Mouse (Mus musculus) hindbrain, embryonic 16.5 days (tissue): ENCODE measurements around the gene Prg3. TPM values are rescaled to one million over a fixed set of nuclear protein-coding genes. Genes with fewer than 3 reads are reported as not detected.

Experiments used
- ATAC-seq: fragments of 200-750 bp; cut with Nextera tagmentation; 2 replicates; pipeline ENCODE4 v1.8.0; 2017; ENCODE audit warnings: moderate TSS enrichment, moderate library complexity
- H3K27ac ChIP-seq: fragments of 300-500 bp; sonication (generic); 2 replicates; pipeline ENCODE4 v1.5.1; 2014; ENCODE audit warnings: low read depth, mild to moderate bottlenecking, control low read depth, low read length, moderate library complexity
- H3K27me3 ChIP-seq: fragments of 300-500 bp; sonication (generic); replicated peaks from 2 replicates; pipeline ENCODE4 v1.6.1; 2014; ENCODE audit warnings: low read length; ENCODE audit not compliant: control insufficient read depth, insufficient read depth
- H3K36me3 ChIP-seq: fragments of 300-500 bp; sonication (generic); 2 replicates; pipeline ENCODE4 v1.6.1; 2014; ENCODE audit warnings: mild to moderate bottlenecking, low read length, moderate library complexity, mixed read lengths; ENCODE audit not compliant: control insufficient read depth, insufficient read depth
- H3K4me1 ChIP-seq: fragments of 300-500 bp; sonication (generic); 2 replicates; pipeline ENCODE4 v1.6.1; 2014; ENCODE audit warnings: low read depth, low read length; ENCODE audit not compliant: control insufficient read depth, insufficient read depth
- H3K4me2 ChIP-seq: fragments of 300-500 bp; sonication (generic); 2 replicates; pipeline ENCODE4 v1.6.1; 2014; ENCODE audit warnings: mild to moderate bottlenecking, low read length, control low read depth, moderate library complexity
- H3K4me3 ChIP-seq: fragments of 300-500 bp; sonication (generic); 2 replicates; pipeline ENCODE4 v1.5.1; 2014; ENCODE audit warnings: mild to moderate bottlenecking, low read length, control low read depth, moderate library complexity
- H3K9ac ChIP-seq: fragments of 300-500 bp; sonication (generic); 2 replicates; pipeline ENCODE4 v1.6.1; 2014; ENCODE audit warnings: low read depth, mild to moderate bottlenecking, control low read depth, low read length, moderate library complexity
- H3K9me3 ChIP-seq: fragments of 300-500 bp; sonication (generic); 2 replicates; pipeline ENCODE4 v1.6.1; 2014; ENCODE audit warnings: mild to moderate bottlenecking, low read length, moderate library complexity; ENCODE audit not compliant: control insufficient read depth
- WGBS: fragments of 180-500 bp; shearing (Covaris S2); extraction: QIAGEN DNeasy Blood & Tissue Kit; methylation state at CpG from one replicate; pipeline ENCODE4 v1.1.7; 2014; 5-methylcytosine and 5-hydroxymethylcytosine counted together
- polyA plus RNA-seq: library from polyadenylated mRNA; unstranded; fragments of >200 nt; fragmentation: Nextera tagmentation; extraction: Ambion mirVana; gene quantifications from 2 replicates; pipeline ENCODE4 v1.2.1, GENCODE M21; 2015

Gene Prg3
- polyA plus RNA-seq, 1 experiment from 2014 or later, result not detected

GRCm38 (mm10) chr2:84951027-84951426 is 37.0 kb upstream of the Prg3 start:
- WGBS, result 94% methylated on average over 8 of the region's 8 CpGs
- Histone ChIP-seq H3K4me1 (no peaks in the 10 kb centered on the region), H3K27ac (no peak overlapping the region), H3K9me3 (no peaks in the 10 kb centered on the region), H3K27me3 (no peaks in the 10 kb centered on the region), H3K36me3 (no peaks in the 10 kb centered on the region), H3K9ac (no peak overlapping the region), H3K4me3 (no peak overlapping the region), H3K4me2 (no peak overlapping the region)
- no peak for ATAC-seq

GRCm38 (mm10) chr2:84952251-84952650 is 35.8 kb upstream of the Prg3 start:
- 83% methylated on average over 1 of the region's 1 CpGs for WGBS
- no peak overlapping the region for H3K27ac ChIP-seq
- no peaks in the 10 kb centered on the region for H3K4me1 ChIP-seq
- no peak overlapping the region for H3K9ac ChIP-seq
- no peaks in the 10 kb centered on the region for H3K36me3 ChIP-seq
- no peaks in the 10 kb centered on the region for H3K9me3 ChIP-seq
- no peak for ATAC-seq
- H3K4me3 ChIP-seq, result no peak overlapping the region
- no peak overlapping the region for H3K4me2 ChIP-seq
- H3K27me3 ChIP-seq, result no peaks in the 10 kb centered on the region

GRCm38 (mm10) chr2:84952693-84953092 is 35.3 kb upstream of the Prg3 start:
- Histone ChIP-seq H3K9me3 (no peaks in the 10 kb centered on the region), H3K4me3 (no peak overlapping the region), H3K27me3 (no peaks in the 10 kb centered on the region), H3K4me2 (no peak overlapping the region), H3K36me3 (no peaks in the 10 kb centered on the region), H3K9ac (no peak overlapping the region), H3K4me1 (no peaks in the 10 kb centered on the region), H3K27ac (no peak overlapping the region)
- 79% methylated on average over 4 of the region's 4 CpGs for WGBS
- ATAC-seq, result no peak

- WGBS, result 92% methylated on average over 9 of the region's 9 CpGs
These were observed 32.6 kb upstream of the Prg3 start for GRCm38 (mm10) chr2:84955435-84955834.

GRCm38 (mm10) chr2:84956274-84956673 is 31.7 kb upstream of the Prg3 start:
- H3K9ac ChIP-seq, result no peak overlapping the region
- H3K4me1 ChIP-seq, result no peaks in the 10 kb centered on the region
- no peak overlapping the region for H3K4me2 ChIP-seq
- 58% methylated on average over 5 of the region's 5 CpGs for WGBS
- no peaks in the 10 kb centered on the region for H3K9me3 ChIP-seq
- no peaks in the 10 kb centered on the region for H3K36me3 ChIP-seq
- no peak overlapping the region for H3K4me3 ChIP-seq
- no peak for ATAC-seq
- H3K27me3 ChIP-seq, result no peaks in the 10 kb centered on the region
- no peak overlapping the region for H3K27ac ChIP-seq

More at GRCm38 (mm10) chr2:84955435-84955834, 32.6 kb upstream of the Prg3 start:
- Histone ChIP-seq H3K9ac (no peak overlapping the region), H3K36me3 (no peaks in the 10 kb centered on the region), H3K27me3 (no peaks in the 10 kb centered on the region), H3K27ac (no peak overlapping the region), H3K4me2 (no peak overlapping the region), H3K4me3 (no peak overlapping the region), H3K9me3 (no peaks in the 10 kb centered on the region), H3K4me1 (no peaks in the 10 kb centered on the region)
- no peak for ATAC-seq

GRCm38 (mm10) chr2:84958588-84959264 is 29.3 kb upstream of the Prg3 start:
- Histone ChIP-seq H3K9ac (no peak overlapping the region), H3K4me2 (no peak overlapping the region), H3K4me3 (no peak overlapping the region), H3K36me3 (no peaks in the 10 kb centered on the region), H3K27me3 (no peaks in the 10 kb centered on the region), H3K9me3 (no peaks in the 10 kb centered on the region), H3K4me1 (no peaks in the 10 kb centered on the region), H3K27ac (no peak overlapping the region)
- no peak for ATAC-seq
- 94% methylated on average over 11 of the region's 11 CpGs for WGBS

GRCm38 (mm10) chr2:84961300-84961699 is 26.7 kb upstream of the Prg3 start:
- no peak overlapping the region for H3K4me2 ChIP-seq
- H3K4me3 ChIP-seq, result no peak overlapping the region
- no peak overlapping the region for H3K9ac ChIP-seq
- no peak for ATAC-seq
- no peak overlapping the region for H3K27ac ChIP-seq
- H3K27me3 ChIP-seq, result no peaks in the 10 kb centered on the region
- 67% methylated on average over 2 of the region's 2 CpGs for WGBS
- no peaks in the 10 kb centered on the region for H3K9me3 ChIP-seq
- no peaks in the 10 kb centered on the region for H3K36me3 ChIP-seq
- H3K4me1 ChIP-seq, result no peaks in the 10 kb centered on the region

GRCm38 (mm10) chr2:84961901-84962300 is 26.1 kb upstream of the Prg3 start:
- H3K36me3 ChIP-seq, result no peaks in the 10 kb centered on the region
- H3K4me1 ChIP-seq, result no peaks in the 10 kb centered on the region
- no peak for ATAC-seq
- no peak overlapping the region for H3K4me2 ChIP-seq
- 69% methylated on average over 3 of the region's 3 CpGs for WGBS
- H3K9me3 ChIP-seq, result no peaks in the 10 kb centered on the region
- H3K9ac ChIP-seq, result no peak overlapping the region
- H3K27ac ChIP-seq, result no peak overlapping the region
- no peak overlapping the region for H3K4me3 ChIP-seq
- H3K27me3 ChIP-seq, result no peaks in the 10 kb centered on the region

GRCm38 (mm10) chr2:84962906-84963507 is 25.0 kb upstream of the Prg3 start:
- H3K36me3 ChIP-seq, result no peaks in the 10 kb centered on the region
- no peak overlapping the region for H3K27ac ChIP-seq
- no peaks in the 10 kb centered on the region for H3K9me3 ChIP-seq
- H3K4me2 ChIP-seq, result no peak overlapping the region
- no peak overlapping the region for H3K9ac ChIP-seq
- no peaks in the 10 kb centered on the region for H3K27me3 ChIP-seq
- H3K4me1 ChIP-seq, result no peaks in the 10 kb centered on the region
- no peak overlapping the region for H3K4me3 ChIP-seq
- WGBS, result 27% methylated on average over 6 of the region's 6 CpGs
- no peak for ATAC-seq
